Mouse (Mus musculus): ENCODE results near the gene Spef2. TPM values are rescaled to one million over a fixed set of nuclear protein-coding genes. Genes with fewer than 3 reads are reported as not detected.
"Not testable (repeated sequence)": the region's sequence is repeated elsewhere in the genome, so short reads cannot be mapped to it uniquely, and the experiment has no call there.

The Spef2 gene
- polyA plus RNA-seq, 1 experiment from 2014 or later: not detected

DNA sequence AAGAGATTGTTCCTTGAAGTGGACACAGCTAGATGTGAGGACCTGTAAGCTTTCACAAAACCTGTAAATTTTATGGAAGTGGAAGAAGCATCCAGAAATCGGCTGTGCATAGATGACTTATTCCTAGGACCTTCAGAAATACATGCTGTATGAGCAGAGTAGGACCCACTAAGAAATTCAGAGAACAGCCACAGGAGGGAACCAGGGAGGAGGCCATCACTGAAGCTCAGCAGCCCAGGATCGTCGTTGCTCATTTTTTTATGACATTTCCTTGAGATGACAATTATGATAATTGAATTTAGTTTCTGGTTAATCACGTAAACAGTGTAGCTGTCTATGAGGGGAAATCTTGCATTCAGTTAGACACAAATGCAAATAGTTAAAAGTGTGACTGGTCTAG lies 171.4 kb downstream of the Spef2 start:
- no peak overlapping the region for H3K9ac ChIP-seq (ENCODE audit: low read depth, low read length)
- no peaks in the 10 kb centered on the region for H3K4me1 ChIP-seq (replicated peaks; ENCODE audit: control insufficient read depth, insufficient read depth, low read length)
- no peak for DNase-seq (ENCODE audit: low spot score)
- no peak overlapping the region for H3K4me3 ChIP-seq (ENCODE audit: low read depth, low read length)
- no peaks in the 10 kb centered on the region for H3K9me3 ChIP-seq (ENCODE audit: control insufficient read depth, low read length)
- no peaks in the 10 kb centered on the region for H3K36me3 ChIP-seq (ENCODE audit: control insufficient read depth, insufficient read depth, low read length)
- 71% methylated on average over 4 of the region's 4 CpGs for WGBS
- no peak for ATAC-seq (replicated peaks; ENCODE audit: low FRiP score)
- no peak overlapping the region for H3K27ac ChIP-seq (ENCODE audit: low read depth, low read length)
- no peak overlapping the region for H3K4me2 ChIP-seq
- no peaks in the 10 kb centered on the region for H3K27me3 ChIP-seq (replicated peaks; ENCODE audit: control insufficient read depth, insufficient read depth, low read length)

DNA sequence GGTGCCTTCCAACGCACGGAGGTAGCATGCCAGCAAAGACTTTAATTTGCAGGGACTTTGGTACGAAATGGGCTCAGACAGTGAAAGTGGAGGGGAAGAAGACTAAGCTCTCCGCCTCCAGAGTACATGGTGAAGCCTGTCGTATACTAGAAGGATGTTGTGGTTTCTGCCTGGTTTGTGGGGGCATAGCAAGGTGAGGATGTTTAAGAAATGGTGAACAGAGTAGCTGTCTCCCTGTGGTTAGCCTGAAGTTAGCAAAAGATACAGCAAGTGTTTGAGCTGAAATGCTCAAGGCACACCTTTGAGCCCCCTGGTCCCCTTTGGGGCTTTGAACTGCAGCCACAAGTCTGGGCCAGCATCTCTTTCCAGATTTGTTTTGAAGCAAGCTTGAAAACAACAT lies 173.9 kb downstream of the Spef2 start:
- H3K27ac ChIP-seq (ENCODE audit: low read depth, low read length): no peak overlapping the region
- H3K27me3 ChIP-seq (replicated peaks; ENCODE audit: control insufficient read depth, insufficient read depth, low read length): no peaks in the 10 kb centered on the region
- no peak overlapping the region for H3K9ac ChIP-seq (ENCODE audit: low read depth, low read length)
- no peaks in the 10 kb centered on the region for H3K4me1 ChIP-seq (replicated peaks; ENCODE audit: control insufficient read depth, insufficient read depth, low read length)
- DNase-seq (ENCODE audit: low spot score): no peak
- no peak overlapping the region for H3K4me2 ChIP-seq
- H3K36me3 ChIP-seq (ENCODE audit: control insufficient read depth, insufficient read depth, low read length): no peaks in the 10 kb centered on the region
- H3K9me3 ChIP-seq (ENCODE audit: control insufficient read depth, low read length): no peaks in the 10 kb centered on the region
- WGBS: 73% methylated on average over 5 of the region's 5 CpGs
- no peak overlapping the region for H3K4me3 ChIP-seq (ENCODE audit: low read depth, low read length)
- ATAC-seq (replicated peaks; ENCODE audit: low FRiP score): no peak

DNA sequence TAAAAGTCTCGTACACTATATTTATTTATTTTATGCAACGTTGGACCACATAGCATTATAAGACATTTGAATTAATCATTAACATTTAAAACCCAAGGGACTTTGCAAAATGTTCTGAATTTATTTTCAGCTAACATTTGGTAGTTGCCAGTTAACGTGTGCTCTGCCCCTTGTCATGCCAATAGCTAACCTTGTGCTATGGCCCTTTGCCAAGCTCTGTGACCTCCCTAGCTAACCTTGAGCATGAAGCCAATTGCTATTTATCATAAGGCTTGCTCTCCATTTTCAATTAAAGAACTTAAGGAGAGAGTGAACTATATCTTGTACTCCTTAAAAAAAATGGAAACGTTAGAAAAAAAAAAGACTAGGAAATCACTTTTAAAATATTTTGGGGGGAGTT lies 175.3 kb downstream of the Spef2 start:
- 82% methylated on average over 4 of the region's 4 CpGs for WGBS
- Histone ChIP-seq H3K27me3 (replicated peaks; ENCODE audit: control insufficient read depth, insufficient read depth, low read length) (no peaks in the 10 kb centered on the region), H3K4me1 (replicated peaks; ENCODE audit: control insufficient read depth, insufficient read depth, low read length) (no peaks in the 10 kb centered on the region), H3K9me3 (ENCODE audit: control insufficient read depth, low read length) (no peaks in the 10 kb centered on the region), H3K4me2 (no peak overlapping the region), H3K27ac (ENCODE audit: low read depth, low read length) (no peak overlapping the region), H3K4me3 (ENCODE audit: low read depth, low read length) (no peak overlapping the region), H3K36me3 (ENCODE audit: control insufficient read depth, insufficient read depth, low read length) (no peaks in the 10 kb centered on the region), H3K9ac (ENCODE audit: low read depth, low read length) (no peak overlapping the region)
- no peak for DNase-seq (ENCODE audit: low spot score)
- ATAC-seq (replicated peaks; ENCODE audit: low FRiP score): no peak

DNA sequence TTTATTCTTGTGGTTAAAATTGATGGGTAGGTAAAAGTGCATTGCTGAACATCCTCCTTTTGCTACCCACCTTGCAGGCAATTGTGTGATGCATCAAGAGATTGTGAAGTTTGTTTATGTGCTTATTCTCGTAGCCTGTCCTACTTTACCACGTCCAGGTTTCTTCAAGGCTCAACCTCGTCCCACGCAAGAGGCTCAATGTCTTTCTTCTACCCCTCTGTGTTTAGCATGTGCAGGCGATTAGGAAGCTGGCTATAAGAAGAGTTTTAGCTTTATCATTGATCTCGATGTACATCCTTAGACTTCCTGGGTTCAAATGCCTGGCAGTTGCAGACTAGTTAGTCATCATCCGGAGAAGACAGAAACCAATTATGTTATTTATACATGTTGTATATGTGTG lies 176.0 kb downstream of the Spef2 start:
- no peaks in the 10 kb centered on the region for H3K9me3 ChIP-seq (ENCODE audit: control insufficient read depth, low read length)
- H3K4me1 ChIP-seq (replicated peaks; ENCODE audit: control insufficient read depth, insufficient read depth, low read length): no peaks in the 10 kb centered on the region
- no peak for DNase-seq (ENCODE audit: low spot score)
- H3K27me3 ChIP-seq (replicated peaks; ENCODE audit: control insufficient read depth, insufficient read depth, low read length): no peaks in the 10 kb centered on the region
- WGBS: 78% methylated on average over 7 of the region's 7 CpGs
- no peaks in the 10 kb centered on the region for H3K36me3 ChIP-seq (ENCODE audit: control insufficient read depth, insufficient read depth, low read length)
- no peak overlapping the region for H3K4me3 ChIP-seq (ENCODE audit: low read depth, low read length)
- H3K27ac ChIP-seq (ENCODE audit: low read depth, low read length): no peak overlapping the region
- ATAC-seq (replicated peaks; ENCODE audit: low FRiP score): no peak
- H3K9ac ChIP-seq (ENCODE audit: low read depth, low read length): no peak overlapping the region
- H3K4me2 ChIP-seq: no peak overlapping the region

DNA sequence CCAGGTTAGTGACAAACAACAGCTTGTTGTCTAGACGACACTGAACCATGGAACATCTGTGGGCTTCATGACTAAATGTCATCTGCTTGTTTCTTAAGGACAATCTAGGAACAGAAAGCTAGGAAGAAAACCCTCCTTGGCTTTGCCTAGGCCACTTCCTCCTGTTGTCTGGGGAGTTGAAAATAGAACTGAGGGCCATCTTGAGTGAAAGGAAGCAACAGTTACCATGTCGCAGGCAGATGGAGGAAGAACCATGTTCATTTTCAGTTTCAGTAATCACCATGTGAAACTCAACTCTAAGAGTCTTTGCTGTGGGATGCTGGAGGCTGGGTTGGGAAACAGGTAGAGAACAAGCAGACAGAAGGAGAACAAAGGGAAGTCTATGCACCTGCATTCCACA lies 176.8 kb downstream of the Spef2 start:
- Histone ChIP-seq H3K9me3 (ENCODE audit: control insufficient read depth, low read length) (no peaks in the 10 kb centered on the region), H3K27me3 (replicated peaks; ENCODE audit: control insufficient read depth, insufficient read depth, low read length) (no peaks in the 10 kb centered on the region), H3K27ac (ENCODE audit: low read depth, low read length) (no peak overlapping the region), H3K4me2 (no peak overlapping the region), H3K36me3 (ENCODE audit: control insufficient read depth, insufficient read depth, low read length) (no peaks in the 10 kb centered on the region), H3K4me3 (ENCODE audit: low read depth, low read length) (no peak overlapping the region), H3K4me1 (replicated peaks; ENCODE audit: control insufficient read depth, insufficient read depth, low read length) (no peaks in the 10 kb centered on the region), H3K9ac (ENCODE audit: low read depth, low read length) (no peak overlapping the region)
- ATAC-seq (replicated peaks; ENCODE audit: low FRiP score): no peak
- no peak for DNase-seq (ENCODE audit: low spot score)
- 56% methylated on average over 2 of the region's 2 CpGs for WGBS

DNA sequence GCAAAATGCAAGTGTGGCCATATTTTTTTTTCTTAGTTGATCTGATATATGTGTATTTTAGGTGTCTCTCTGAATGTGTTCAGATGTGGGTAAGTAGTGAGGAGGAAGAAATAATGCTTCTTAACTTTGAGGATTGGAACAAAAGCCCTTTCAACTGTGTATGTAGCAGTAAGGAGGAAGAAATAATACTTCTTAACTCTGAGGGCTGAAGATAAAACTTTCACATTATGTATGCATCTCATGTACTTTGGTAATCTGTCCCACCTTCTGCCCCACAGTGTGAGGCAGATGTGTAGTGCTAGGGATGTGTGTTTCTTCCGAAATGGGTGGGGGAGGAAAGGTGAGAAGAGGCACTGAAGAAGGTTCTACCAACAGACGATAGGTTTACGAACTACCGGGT lies 181.4 kb downstream of the Spef2 start:
- Histone ChIP-seq H3K9me3 (ENCODE audit: control insufficient read depth, low read length) (no peaks in the 10 kb centered on the region), H3K4me1 (replicated peaks; ENCODE audit: control insufficient read depth, insufficient read depth, low read length) (no peaks in the 10 kb centered on the region), H3K27me3 (replicated peaks; ENCODE audit: control insufficient read depth, insufficient read depth, low read length) (no peaks in the 10 kb centered on the region), H3K4me2 (no peak overlapping the region), H3K27ac (ENCODE audit: low read depth, low read length) (no peak overlapping the region), H3K9ac (ENCODE audit: low read depth, low read length) (no peak overlapping the region), H3K36me3 (ENCODE audit: control insufficient read depth, insufficient read depth, low read length) (no peaks in the 10 kb centered on the region), H3K4me3 (ENCODE audit: low read depth, low read length) (no peak overlapping the region)
- 76% methylated on average over 4 of the region's 4 CpGs for WGBS
- DNase-seq (ENCODE audit: low spot score) (no peak), ATAC-seq (replicated peaks; ENCODE audit: low FRiP score) (no peak)

DNA sequence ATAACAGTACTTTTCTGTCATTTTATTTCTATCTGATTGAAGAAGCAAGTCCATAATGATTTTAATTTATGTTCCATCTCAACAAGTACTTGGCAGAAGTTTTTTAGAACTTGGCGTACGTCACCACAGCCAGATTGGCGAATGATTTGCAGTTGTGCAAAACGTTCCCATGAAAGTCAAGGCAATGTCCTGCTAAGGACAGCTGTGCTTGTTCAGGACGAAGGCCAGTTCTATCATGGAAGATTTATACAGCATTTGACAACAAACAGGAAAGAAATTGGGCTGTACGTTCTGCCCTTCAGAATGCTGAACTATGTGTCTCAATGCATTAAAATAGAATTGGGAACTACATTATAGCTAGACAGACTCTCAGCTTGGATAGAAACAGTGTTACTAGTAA lies 183.3 kb downstream of the Spef2 start:
- Histone ChIP-seq H3K36me3 (ENCODE audit: control insufficient read depth, insufficient read depth, low read length) (no peaks in the 10 kb centered on the region), H3K4me1 (replicated peaks; ENCODE audit: control insufficient read depth, insufficient read depth, low read length) (no peaks in the 10 kb centered on the region), H3K27ac (ENCODE audit: low read depth, low read length) (no peak overlapping the region), H3K4me3 (ENCODE audit: low read depth, low read length) (no peak overlapping the region), H3K9ac (ENCODE audit: low read depth, low read length) (no peak overlapping the region), H3K27me3 (replicated peaks; ENCODE audit: control insufficient read depth, insufficient read depth, low read length) (no peaks in the 10 kb centered on the region), H3K9me3 (ENCODE audit: control insufficient read depth, low read length) (no peaks in the 10 kb centered on the region), H3K4me2 (no peak overlapping the region)
- DNase-seq (ENCODE audit: low spot score) (no peak), ATAC-seq (replicated peaks; ENCODE audit: low FRiP score) (no peak)
- 78% methylated on average over 6 of the region's 6 CpGs for WGBS

DNA sequence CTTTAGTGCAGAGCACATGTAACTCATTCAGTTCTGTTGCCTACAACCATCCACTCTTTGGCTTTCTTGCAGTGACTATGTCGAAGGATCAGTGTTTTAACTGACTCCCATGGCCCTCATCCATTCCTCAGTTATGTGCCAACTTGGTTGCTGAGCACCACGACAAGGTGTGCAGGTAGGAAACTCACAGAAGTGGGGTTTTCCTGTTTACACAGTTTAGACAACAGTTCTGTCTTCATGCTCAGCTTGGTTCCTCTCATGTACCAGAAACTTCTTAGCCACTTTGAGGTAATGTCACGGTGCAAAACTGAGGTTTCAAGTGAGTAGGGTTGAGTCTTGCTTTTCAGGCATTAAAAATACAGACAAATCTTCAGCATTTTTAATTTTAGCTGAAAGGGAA lies 184.5 kb downstream of the Spef2 start:
- no peaks in the 10 kb centered on the region for H3K4me1 ChIP-seq (replicated peaks; ENCODE audit: control insufficient read depth, insufficient read depth, low read length)
- no peak overlapping the region for H3K4me3 ChIP-seq (ENCODE audit: low read depth, low read length)
- H3K27me3 ChIP-seq (replicated peaks; ENCODE audit: control insufficient read depth, insufficient read depth, low read length): no peaks in the 10 kb centered on the region
- H3K4me2 ChIP-seq: no peak overlapping the region
- DNase-seq (ENCODE audit: low spot score): no peak
- H3K9ac ChIP-seq (ENCODE audit: low read depth, low read length): no peak overlapping the region
- 69% methylated on average over 3 of the region's 3 CpGs for WGBS
- H3K27ac ChIP-seq (ENCODE audit: low read depth, low read length): no peak overlapping the region
- ATAC-seq (replicated peaks; ENCODE audit: low FRiP score): no peak
- no peaks in the 10 kb centered on the region for H3K36me3 ChIP-seq (ENCODE audit: control insufficient read depth, insufficient read depth, low read length)
- no peaks in the 10 kb centered on the region for H3K9me3 ChIP-seq (ENCODE audit: control insufficient read depth, low read length)

DNA sequence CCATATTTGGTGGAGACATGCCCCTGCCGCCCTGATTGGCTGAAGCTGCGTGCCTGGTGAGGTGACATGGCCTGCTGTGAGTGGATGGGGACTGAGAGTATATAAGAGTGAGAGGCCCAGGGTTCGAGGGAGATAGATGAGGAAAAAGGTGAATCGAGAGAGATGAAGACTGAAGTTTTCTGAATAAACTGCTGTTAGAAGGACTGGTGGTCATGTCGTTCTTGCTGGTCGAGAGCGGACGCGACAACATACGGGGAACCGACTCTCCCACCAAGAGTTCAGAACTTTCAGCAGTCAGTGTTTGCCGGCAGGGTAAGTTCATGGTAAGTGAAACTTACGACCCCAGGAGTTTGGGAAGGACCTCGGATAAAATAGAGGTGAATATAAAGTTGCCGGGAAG lies 191.4 kb downstream of the Spef2 start:
- whole genome bisulfite sequencing: 89% methylated on average over 13 of the region's 15 CpGs
- DNase-seq (ENCODE audit: low spot score); H3K36me3 ChIP-seq (ENCODE audit: control insufficient read depth, insufficient read depth, low read length); H3K9ac ChIP-seq (ENCODE audit: low read depth, low read length); H3K4me1 ChIP-seq (replicated peaks; ENCODE audit: control insufficient read depth, insufficient read depth, low read length); H3K27ac ChIP-seq (ENCODE audit: low read depth, low read length); H3K4me3 ChIP-seq (ENCODE audit: low read depth, low read length); H3K9me3 ChIP-seq (ENCODE audit: control insufficient read depth, low read length); ATAC-seq (replicated peaks; ENCODE audit: low FRiP score); H3K4me2 ChIP-seq; H3K27me3 ChIP-seq (replicated peaks; ENCODE audit: control insufficient read depth, insufficient read depth, low read length): not testable (repeated sequence)

All from liver, embryonic 11.5 days (tissue).